Mouse (Mus musculus): ENCODE measurements around the gene Galt. TPM values are rescaled to one million over a fixed set of nuclear protein-coding genes. Genes with fewer than 3 reads are reported as not detected.

The Galt gene
- total and polyA plus RNA-seq, 2 experiments from 2014 or later, result 69.8 to 95.0 TPM

- WGBS, result 87% methylated on average over 5 of the region's 5 CpGs
- H3K9me3 ChIP-seq (replicated peaks; ENCODE audit: control insufficient read depth, low read length), result no peaks in the 10 kb centered on the region
- ATAC-seq (ENCODE audit: insufficient read depth, low read depth), result no peak
- no peak for TF ChIP-seq EP300 (IDR thresholded peaks at IDR 0.05; ENCODE audit: low read depth)
- TF ChIP-seq CTCF (IDR thresholded peaks at IDR 0.05; ENCODE audit: low read depth), result peak; percentile 57
- no peaks in the 10 kb centered on the region for H3K27me3 ChIP-seq (ENCODE audit: control insufficient read depth, insufficient read depth, low read length)
- H3K36me3 ChIP-seq (replicated peaks; ENCODE audit: control insufficient read depth, insufficient read depth, low read length), result peaks cover 44% of the 10 kb centered on the region
- H3K9ac ChIP-seq (replicated peaks; ENCODE audit: low read depth, low read length), result no peak overlapping the region
- no peak overlapping the region for H3K27ac ChIP-seq (ENCODE audit: low read depth)
- H3K4me2 ChIP-seq (ENCODE audit: low read depth, low read length), result no peak overlapping the region
- H3K4me1 ChIP-seq (ENCODE audit: control insufficient read depth, insufficient read depth), result peaks cover 18% of the 10 kb centered on the region
- DNase-seq (ENCODE audit: low spot score), result no peak
- H3K4me3 ChIP-seq (ENCODE audit: low read depth, low read length), result no peak overlapping the region
Measured at GRCm38 (mm10) chr4:41715596-41715995, 39.4 kb upstream of the Galt start.

DNA sequence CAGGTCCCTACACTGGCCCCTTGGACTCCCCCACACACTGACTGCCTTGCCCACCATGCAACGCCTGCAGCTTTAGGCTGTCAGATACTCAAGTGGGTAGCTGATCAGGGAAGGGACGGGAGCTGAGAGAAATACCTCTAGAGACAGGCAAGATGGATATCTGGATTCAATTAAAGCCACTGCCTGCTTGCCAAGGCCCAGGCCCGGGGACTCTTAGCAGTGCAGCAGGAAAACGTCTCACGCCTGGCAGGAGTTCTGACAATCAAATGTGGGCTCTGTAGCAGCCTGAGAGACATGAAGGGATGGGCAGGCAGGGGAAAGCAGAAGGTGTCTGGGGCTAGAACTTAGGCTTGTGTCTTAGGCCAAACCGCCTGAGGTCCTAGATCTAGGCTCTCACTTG is 38.2 kb upstream of the Galt start:
- peaks cover 39% of the 10 kb centered on the region for H3K36me3 ChIP-seq (replicated peaks; ENCODE audit: control insufficient read depth, insufficient read depth, low read length)
- H3K27me3 ChIP-seq (ENCODE audit: control insufficient read depth, insufficient read depth, low read length), result no peaks in the 10 kb centered on the region
- H3K4me2 ChIP-seq (ENCODE audit: low read depth, low read length), result no peak overlapping the region
- H3K9ac ChIP-seq (replicated peaks; ENCODE audit: low read depth, low read length), result no peak overlapping the region
- no peak overlapping the region for H3K27ac ChIP-seq (ENCODE audit: low read depth)
- no peaks in the 10 kb centered on the region for H3K9me3 ChIP-seq (replicated peaks; ENCODE audit: control insufficient read depth, low read length)
- DNase-seq (ENCODE audit: low spot score), result no peak
- H3K4me3 ChIP-seq (ENCODE audit: low read depth, low read length), result no peak overlapping the region
- 53% methylated on average over 6 of the region's 6 CpGs for WGBS
- TF ChIP-seq CTCF (IDR thresholded peaks at IDR 0.05; ENCODE audit: low read depth) (no peak), EP300 (IDR thresholded peaks at IDR 0.05; ENCODE audit: low read depth) (no peak)
- peaks cover 16% of the 10 kb centered on the region for H3K4me1 ChIP-seq (ENCODE audit: control insufficient read depth, insufficient read depth)
- ATAC-seq (ENCODE audit: insufficient read depth, low read depth), result no peak

DNA sequence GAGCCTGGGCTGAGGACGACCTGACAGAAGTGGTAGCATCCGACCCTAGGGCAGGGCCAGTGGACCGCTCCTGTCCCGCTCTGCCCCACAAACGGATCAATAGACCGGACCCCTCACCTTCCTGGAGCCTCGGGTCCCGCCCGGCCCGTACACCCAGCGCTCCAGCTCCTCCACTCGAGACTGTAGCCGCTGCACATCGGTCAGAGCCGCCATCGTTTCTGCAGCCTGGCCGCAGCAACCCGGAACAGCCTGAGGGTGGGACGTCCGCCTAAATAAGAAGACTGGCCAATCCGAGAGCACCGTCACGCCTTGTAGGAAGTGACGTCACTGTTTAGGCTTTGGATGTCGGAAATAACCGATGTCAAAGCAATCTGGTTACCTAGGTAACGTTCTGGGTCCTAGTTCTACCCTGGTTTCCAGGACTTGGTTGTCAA is 32.1 kb upstream of the Galt start, which contains the start of gene Dctn3:
TSS of gene Dctn3 (minus strand) at position 253 of the 434 bp plus-strand sequence.
- H3K27ac ChIP-seq (ENCODE audit: low read depth), result no peak within 1 kb of the TSS
- H3K9ac ChIP-seq (replicated peaks; ENCODE audit: low read depth, low read length), result peak within 1 kb of the TSS; percentile 89
- H3K4me1 ChIP-seq (ENCODE audit: control insufficient read depth, insufficient read depth), result peaks cover 10% of the 10 kb centered on the region
- under 1% methylated on average over 27 of the region's 27 CpGs for WGBS
- peaks cover 20% of the 10 kb centered on the region for H3K36me3 ChIP-seq (replicated peaks; ENCODE audit: control insufficient read depth, insufficient read depth, low read length)
- peak; percentile 99 for DNase-seq (ENCODE audit: low spot score)
- H3K27me3 ChIP-seq (ENCODE audit: control insufficient read depth, insufficient read depth, low read length), result peaks cover 44% of the 10 kb centered on the region
- no peaks in the 10 kb centered on the region for H3K9me3 ChIP-seq (replicated peaks; ENCODE audit: control insufficient read depth, low read length)
- peak; percentile 98 for ATAC-seq (ENCODE audit: insufficient read depth, low read depth)
- H3K4me2 ChIP-seq (ENCODE audit: low read depth, low read length), result peak within 1 kb of the TSS; percentile 87
- TF ChIP-seq CTCF (IDR thresholded peaks at IDR 0.05; ENCODE audit: low read depth) (no peak), EP300 (IDR thresholded peaks at IDR 0.05; ENCODE audit: low read depth) (no peak)
- H3K4me3 ChIP-seq (ENCODE audit: low read depth, low read length), result peak within 1 kb of the TSS; percentile 96

DNA sequence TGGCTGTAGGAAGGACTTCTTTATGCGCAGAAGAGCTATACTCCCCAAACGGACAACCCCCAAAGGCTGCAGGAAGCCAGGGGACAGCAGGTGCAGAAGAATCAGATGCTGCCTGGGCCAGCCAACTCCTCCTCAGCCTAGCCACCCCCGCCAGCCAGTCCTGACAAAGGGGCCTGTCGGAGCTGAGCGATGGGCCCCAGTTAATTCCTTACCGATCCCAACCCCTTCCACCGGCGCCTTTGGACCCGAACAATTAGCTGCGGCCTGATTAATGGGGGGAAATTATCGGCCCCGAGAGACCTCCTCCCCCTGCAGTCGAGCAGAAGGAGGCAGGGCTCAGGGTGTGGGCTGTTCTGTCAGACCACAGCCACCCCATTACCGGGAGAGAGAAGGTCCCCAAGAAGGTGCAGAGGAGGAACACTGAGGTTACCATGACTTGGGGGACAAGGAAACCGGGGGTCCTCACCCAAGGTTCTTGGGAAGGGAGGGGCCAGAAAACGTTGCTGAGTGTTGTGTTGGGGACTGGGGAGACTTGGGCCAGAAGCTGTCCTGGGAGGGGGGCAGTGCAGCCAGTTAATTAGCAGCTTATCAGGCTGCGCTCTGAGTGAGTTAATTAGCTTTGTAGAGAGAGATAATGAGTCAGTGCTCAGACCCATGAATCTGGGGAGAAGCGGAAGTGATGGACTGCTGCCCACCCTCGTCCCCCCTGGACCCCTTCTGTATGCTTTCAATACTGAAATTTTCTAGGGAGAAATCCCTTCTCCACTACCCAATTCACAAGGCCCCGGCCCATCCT is 28.0 kb upstream of the Galt start:
- no peak overlapping the region for H3K9ac ChIP-seq (replicated peaks; ENCODE audit: low read depth, low read length)
- H3K27ac ChIP-seq (ENCODE audit: low read depth), result no peak overlapping the region
- H3K4me3 ChIP-seq (ENCODE audit: low read depth, low read length), result no peak overlapping the region
- H3K36me3 ChIP-seq (replicated peaks; ENCODE audit: control insufficient read depth, insufficient read depth, low read length), result no peaks in the 10 kb centered on the region
- DNase-seq (ENCODE audit: low spot score) (no peak), ATAC-seq (ENCODE audit: insufficient read depth, low read depth) (no peak)
- TF ChIP-seq EP300 (IDR thresholded peaks at IDR 0.05; ENCODE audit: low read depth), result no peak
- peaks cover 17% of the 10 kb centered on the region for H3K4me1 ChIP-seq (ENCODE audit: control insufficient read depth, insufficient read depth)
- H3K27me3 ChIP-seq (ENCODE audit: control insufficient read depth, insufficient read depth, low read length), result peaks cover 80% of the 10 kb centered on the region
- H3K4me2 ChIP-seq (ENCODE audit: low read depth, low read length), result no peak overlapping the region
- WGBS, result 19% methylated on average over 20 of the region's 20 CpGs
- H3K9me3 ChIP-seq (replicated peaks; ENCODE audit: control insufficient read depth, low read length), result no peaks in the 10 kb centered on the region

DNA sequence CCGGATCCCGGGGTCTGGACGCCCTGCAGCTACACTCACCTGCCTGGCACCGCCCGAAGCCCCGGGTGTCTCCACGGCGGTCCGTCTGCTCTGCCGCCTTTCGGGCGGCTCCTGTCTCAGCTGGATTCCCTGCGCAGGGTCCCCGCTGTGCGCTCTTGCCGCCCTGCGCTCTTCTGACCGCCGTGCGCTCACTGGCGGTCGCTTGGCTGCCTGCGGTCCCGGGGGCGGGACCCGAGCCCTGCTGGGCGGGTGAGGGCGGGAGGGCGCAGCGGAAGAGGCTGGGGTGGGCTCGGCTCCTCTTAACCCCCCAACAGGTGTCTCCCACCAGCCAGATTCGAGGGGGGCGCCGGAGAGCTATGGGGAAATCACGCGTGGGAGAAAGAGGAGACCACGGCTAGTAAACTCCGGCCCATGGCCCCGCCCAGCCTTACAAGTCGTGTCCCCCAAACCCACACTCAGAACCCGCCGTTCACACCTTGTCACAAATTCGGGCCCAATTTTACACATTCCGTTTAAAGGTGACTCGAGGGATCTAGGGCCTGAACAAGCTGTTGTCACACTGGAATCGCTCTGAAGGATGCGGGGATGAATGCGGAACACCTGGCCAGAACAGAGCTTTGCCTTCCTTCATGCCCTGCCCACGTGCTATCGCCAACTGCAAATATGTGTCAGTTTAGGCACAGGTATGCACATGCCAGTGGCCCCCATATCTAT is 23.8 kb upstream of the Galt start, which contains the start of gene Arid3c:
TSS of gene Arid3c (minus strand) at position 91 of the 714 bp plus-strand sequence.
- no peak for DNase-seq (ENCODE audit: low spot score)

More for the DNA sequence above, 23.8 kb upstream of the Galt start, which contains the start of gene Arid3c:
- Histone ChIP-seq H3K9ac (replicated peaks; ENCODE audit: low read depth, low read length) (no peak within 1 kb of the TSS), H3K27me3 (ENCODE audit: control insufficient read depth, insufficient read depth, low read length) (peaks cover 68% of the 10 kb centered on the region), H3K9me3 (replicated peaks; ENCODE audit: control insufficient read depth, low read length) (no peaks in the 10 kb centered on the region), H3K4me2 (ENCODE audit: low read depth, low read length) (peak within 1 kb of the TSS; percentile 62), H3K36me3 (replicated peaks; ENCODE audit: control insufficient read depth, insufficient read depth, low read length) (no peaks in the 10 kb centered on the region), H3K27ac (ENCODE audit: low read depth) (no peak within 1 kb of the TSS), H3K4me1 (ENCODE audit: control insufficient read depth, insufficient read depth) (0 out of 2 replicates have a peak, but pooled peaks cover 8% of the 10 kb centered on the region), H3K4me3 (ENCODE audit: low read depth, low read length) (peak within 1 kb of the TSS; percentile 46)
- peak; percentile 52; the same call in 1 of the 2 replicates for ATAC-seq (ENCODE audit: insufficient read depth, low read depth)
- 2% methylated on average over 44 of the region's 50 CpGs for WGBS
- TF ChIP-seq CTCF (IDR thresholded peaks at IDR 0.05; ENCODE audit: low read depth) (no peak), EP300 (IDR thresholded peaks at IDR 0.05; ENCODE audit: low read depth) (no peak)
